11 mouse cellular contexts compared by ENCODE assay signal in genomic region chr14:62258978-62259536, GRCm38 (mm10). TPM values are rescaled to one million over a fixed set of nuclear protein-coding genes. Genes with fewer than 3 reads are reported as not detected.
DNase-seq lines count a peak whose midpoint lies in the region; ATAC-seq lines count a peak whose summit lies in the region.
"Had no signal": no experiment of that assay in that cellular context is flagged by ENCODE, and none has a peak within 500 bp of the region (broad histone marks: within the 10 kb centered on the region; RNA-seq: fewer than 3 reads in every experiment).

No protein-coding gene starts in this region.

- WGBS in heart, embryonic 14.5 days, result 29% methylated on average over 10 of the region's 10 CpGs

- no peaks in the 10 kb centered on the region for H3K9me3 ChIP-seq in heart, embryonic 14.5 days (ENCODE audit: control insufficient read depth, low read length)
- H3K9me3 ChIP-seq: embryonic facial prominence, embryonic 12.5 days; liver, embryonic 13.5 days had no signal

- H3K9ac ChIP-seq in heart, embryonic 14.5 days (ENCODE audit: low read length), result peak overlapping the region; percentile 27; the same call in 1 of the 2 replicates
- H3K9ac ChIP-seq: embryonic facial prominence, embryonic 12.5 days; liver, embryonic 13.5 days had no signal

- H3K36me3 ChIP-seq in heart, embryonic 14.5 days (ENCODE audit: control insufficient read depth, insufficient read depth, low read length), result no peaks in the 10 kb centered on the region
- H3K36me3 ChIP-seq: embryonic facial prominence, embryonic 12.5 days; liver, embryonic 13.5 days had no signal

- DNase-seq in gastrocnemius, adult 18-20 months (ENCODE audit: low spot score), result peak; percentile 11
- DNase-seq in gastrocnemius, adult 8-10 months (ENCODE audit: low spot score in 2 of 2), result no peak
- peak; percentile 18 for DNase-seq in brain, adult 2 months (ENCODE audit: low read depth, low spot score)
- peak; percentile 53 for DNase-seq in lung, postnatal 10 days
- DNase-seq in urinary bladder, postnatal 36 days (ENCODE audit: low spot score in 2 of 2), result no peak
- DNase-seq in left cerebral cortex, postnatal 36 days (ENCODE audit: low spot score in 2 of 2), result no peak
- DNase-seq in right cerebral cortex, postnatal 4 days, result no peak
- DNase-seq: liver, embryonic 13.5 days had no signal

- peak overlapping the region; percentile 9; the same call in 1 of the 2 replicates for H3K4me2 ChIP-seq in heart, embryonic 14.5 days (ENCODE audit: low read length)
- H3K4me2 ChIP-seq: embryonic facial prominence, embryonic 12.5 days; liver, embryonic 13.5 days had no signal

- H3K27me3 ChIP-seq in heart, embryonic 14.5 days (ENCODE audit: control insufficient read depth, insufficient read depth, low read length), result no peaks in the 10 kb centered on the region
- H3K27me3 ChIP-seq: embryonic facial prominence, embryonic 12.5 days; liver, embryonic 13.5 days had no signal

- no peak overlapping the region for H3K4me3 ChIP-seq in heart, embryonic 14.5 days (ENCODE audit: control insufficient read depth in 1 of 2, insufficient read depth in 1 of 2, low read depth in 1 of 2, low read length in 2 of 2)
- H3K4me3 ChIP-seq: embryonic facial prominence, embryonic 12.5 days; liver, embryonic 13.5 days had no signal

- intact Hi-C loops in left cerebral cortex, postnatal 36 days (cut with DNase I), result loop anchor here (10.0 kb wide), 1 partner anchor 604 kb away; no protein-coding TSS in a partner anchor

- no peak for ATAC-seq in heart, embryonic 14.5 days (ENCODE audit: insufficient number of reproducible peaks, insufficient read depth, low FRiP score, low read depth)
- ATAC-seq: intestine, embryonic 16.5 days had no signal

- H3K4me1 ChIP-seq in heart, embryonic 14.5 days (ENCODE audit: control insufficient read depth in 2 of 2, insufficient read depth in 2 of 2, low read length in 2 of 2), result peaks cover 12 to 19% of the 10 kb centered on the region in 2 experiments

- H3K27ac ChIP-seq in heart, embryonic 14.5 days (replicated peaks in 1 of 2; ENCODE audit: control insufficient read depth in 1 of 2, insufficient read depth in 1 of 2, low read depth in 2 of 2, low read length in 2 of 2), result peak overlapping the region; percentile 58 to 75
- H3K27ac ChIP-seq: embryonic facial prominence, embryonic 12.5 days; liver, embryonic 13.5 days had no signal

RNA-seq across cellular contexts. Expression of gene Rnaseh2b, which starts 33.3 kb away (rescaled TPM):
- 1 to 10 TPM; 4.1 to 4.4 TPM for total RNA-seq in gastrocnemius, adult 18-20 months (2021)
- 1 to 10 TPM; 3.8 to 6.5 (median 4.5) TPM for total RNA-seq in gastrocnemius, adult 8-10 months (2022)
- polyA plus RNA-seq in heart, embryonic 14.5 days (2014; fragmentation: Nextera tagmentation; extraction: Ambion mirVana), result 68.9 and 70.4 TPM in 2 replicates
- total RNA-seq in left cerebral cortex, postnatal 36 days (2021), result 10 to 100 TPM; 12.3 TPM

RNA-seq across cellular contexts. Expression of gene Dleu7, which starts 33.8 kb away (rescaled TPM):
- under 1 TPM in 1 of 2 experiments, not detected in 1; 0.17 TPM for total RNA-seq in gastrocnemius, adult 18-20 months (2021)
- not detected for total RNA-seq in gastrocnemius, adult 8-10 months (2022)
- polyA plus RNA-seq in heart, embryonic 14.5 days (2014; fragmentation: Nextera tagmentation; extraction: Ambion mirVana), result 0.78 and 0.80 TPM in 2 replicates
- total RNA-seq in left cerebral cortex, postnatal 36 days (2021), result 1 to 10 TPM; 5.9 to 9.8 TPM

Comparison
In these comparisons a context has a peak if more than half of its experiments do, and no peak if none do; other contexts are left out.
1. DNase-seq: peak in gastrocnemius, adult 18-20 months (single experiment), brain, adult 2 months (single experiment) and lung, postnatal 10 days (single experiment); none in gastrocnemius, adult 8-10 months (0 of 2), urinary bladder, postnatal 36 days (0 of 2), left cerebral cortex, postnatal 36 days (0 of 2) and right cerebral cortex, postnatal 4 days (single experiment).
2. RNA of gene Dleu7, which starts 33.8 kb away (total RNA-seq): 5.9 to 9.8 TPM in left cerebral cortex, postnatal 36 days; 0.17 TPM in gastrocnemius, adult 18-20 months and not detected in gastrocnemius, adult 8-10 months; every median in the first group is over 4 times any median in the second.